Mouse (Mus musculus) forebrain, embryonic 15.5 days (tissue): ENCODE results near the gene Map2k2. TPM values are rescaled to one million over a fixed set of nuclear protein-coding genes. Genes with fewer than 3 reads are reported as not detected.

Source experiments
- ATAC-seq: fragments of 200-750 bp; cut with Nextera tagmentation; replicated peaks from 2 replicates; pipeline ENCODE4 v1.8.0; 2017; ENCODE audit warnings: mild to moderate bottlenecking, moderate TSS enrichment, moderate library complexity
- H3K27ac ChIP-seq: fragments of 300-500 bp; sonication (generic); replicated peaks from 2 replicates; pipeline ENCODE4 v1.5.1; 2015; ENCODE audit warnings: mild to moderate bottlenecking, inconsistent platforms
- H3K27me3 ChIP-seq: fragments of 300-500 bp; sonication (generic); 2 replicates; pipeline ENCODE4 v1.6.1; 2015; ENCODE audit warnings: inconsistent platforms
- H3K36me3 ChIP-seq: fragments of 300-500 bp; sonication (generic); 2 replicates; pipeline ENCODE4 v1.6.1; 2015; ENCODE audit warnings: mild to moderate bottlenecking, inconsistent platforms
- H3K4me1 ChIP-seq: fragments of 300-500 bp; sonication (generic); 2 replicates; pipeline ENCODE4 v1.6.1; 2015; ENCODE audit warnings: inconsistent platforms
- H3K4me2 ChIP-seq: fragments of 300-500 bp; sonication (generic); replicated peaks from 2 replicates; pipeline ENCODE4 v1.6.1; 2015; ENCODE audit warnings: mild to moderate bottlenecking, inconsistent platforms
- H3K4me3 ChIP-seq: fragments of 300-500 bp; sonication (generic); 2 replicates; pipeline ENCODE4 v1.5.1; 2015; ENCODE audit warnings: mild to moderate bottlenecking, inconsistent platforms
- H3K9ac ChIP-seq: fragments of 300-500 bp; sonication (generic); replicated peaks from 2 replicates; pipeline ENCODE4 v1.6.1; 2015; ENCODE audit warnings: mild to moderate bottlenecking, inconsistent platforms
- H3K9me3 ChIP-seq: fragments of 300-500 bp; sonication (generic); 2 replicates; pipeline ENCODE4 v1.6.1; 2016; ENCODE audit warnings: inconsistent platforms
- WGBS: fragments of 180-500 bp; shearing (Covaris S2); methylation state at CpG from one replicate; pipeline ENCODE4 v1.1.7; 2015; ENCODE audit warnings: mixed read lengths; 5-methylcytosine and 5-hydroxymethylcytosine counted together
- polyA plus RNA-seq: library from polyadenylated mRNA; unstranded; fragments of >200 nt; fragmentation: Nextera tagmentation; extraction: Ambion mirVana; gene quantifications from 2 replicates; pipeline ENCODE4 v1.2.1, GENCODE M21; 2015

Map2k2 gene
- polyA plus RNA-seq, 1 experiment from 2014 or later, result 229 TPM

- Histone ChIP-seq H3K27ac (peak overlapping the region; percentile 84; the same call in 1 of the 2 replicates), H3K4me1 (peaks cover 64% of the 10 kb centered on the region), H3K4me3 (peak overlapping the region; percentile 91), H3K9me3 (no peaks in the 10 kb centered on the region), H3K4me2 (peak overlapping the region; percentile 89), H3K27me3 (peaks cover 19% of the 10 kb centered on the region), H3K36me3 (peaks cover 5% of the 10 kb centered on the region), H3K9ac (peak overlapping the region; percentile 76)
- ATAC-seq, result no peak
- 60% methylated on average over 11 of the region's 11 CpGs for WGBS
Measured at GRCm38 (mm10) chr10:81138821-81139528, 33.3 kb downstream of the Map2k2 start.

GRCm38 (mm10) chr10:81139529-81139846 is 33.8 kb downstream of the Map2k2 start:
- Histone ChIP-seq H3K27ac (0 out of 2 replicates have a peak overlapping the region, but pooled peaks have one; percentile 9), H3K9ac (no peak overlapping the region), H3K4me2 (0 out of 2 replicates have a peak overlapping the region, but pooled peaks have one; percentile 89), H3K4me1 (peaks cover 64% of the 10 kb centered on the region), H3K36me3 (peaks cover 10% of the 10 kb centered on the region), H3K4me3 (0 out of 2 replicates have a peak overlapping the region, but pooled peaks have one; percentile 91), H3K27me3 (peaks cover 14% of the 10 kb centered on the region), H3K9me3 (no peaks in the 10 kb centered on the region)
- ATAC-seq, result no peak
- 81% methylated on average over 4 of the region's 4 CpGs for WGBS

- Histone ChIP-seq H3K9ac (no peak overlapping the region), H3K4me2 (no peak overlapping the region), H3K27ac (0 out of 2 replicates have a peak overlapping the region, but pooled peaks have one; percentile 9), H3K27me3 (peaks cover 9% of the 10 kb centered on the region), H3K4me3 (0 out of 2 replicates have a peak overlapping the region, but pooled peaks have one; percentile 91), H3K9me3 (no peaks in the 10 kb centered on the region), H3K36me3 (peaks cover 15% of the 10 kb centered on the region), H3K4me1 (peaks cover 62% of the 10 kb centered on the region)
- no peak for ATAC-seq
- 62% methylated on average over 8 of the region's 8 CpGs for WGBS
Measured at GRCm38 (mm10) chr10:81140005-81140404, 34.3 kb downstream of the Map2k2 start.

- peaks cover 22% of the 10 kb centered on the region for H3K36me3 ChIP-seq
- 0 out of 2 replicates have a peak overlapping the region, but pooled peaks have one; percentile 2 for H3K9ac ChIP-seq
- H3K9me3 ChIP-seq, result no peaks in the 10 kb centered on the region
- 0 out of 2 replicates have a peak, but pooled peaks cover under 1% of the 10 kb centered on the region for H3K27me3 ChIP-seq
- peaks cover 53% of the 10 kb centered on the region for H3K4me1 ChIP-seq
- H3K4me3 ChIP-seq, result no peak overlapping the region
- 75% methylated on average over 10 of the region's 10 CpGs for WGBS
- H3K27ac ChIP-seq, result no peak overlapping the region
- no peak overlapping the region; the same call in 1 of the 2 replicates for H3K4me2 ChIP-seq
- ATAC-seq, result no peak
Measured at GRCm38 (mm10) chr10:81140717-81141454, 35.2 kb downstream of the Map2k2 start.

GRCm38 (mm10) chr10:81141455-81142210 is 35.9 kb downstream of the Map2k2 start:
- no peak overlapping the region for H3K4me3 ChIP-seq
- H3K4me2 ChIP-seq, result no peak overlapping the region
- WGBS, result 86% methylated on average over 7 of the region's 7 CpGs
- no peaks in the 10 kb centered on the region for H3K27me3 ChIP-seq
- ATAC-seq, result no peak
- no peak overlapping the region for H3K27ac ChIP-seq
- no peaks in the 10 kb centered on the region for H3K9me3 ChIP-seq
- peaks cover 50% of the 10 kb centered on the region for H3K4me1 ChIP-seq
- peaks cover 30% of the 10 kb centered on the region for H3K36me3 ChIP-seq
- no peak overlapping the region for H3K9ac ChIP-seq

- H3K4me3 ChIP-seq, result no peak overlapping the region
- H3K9ac ChIP-seq, result no peak overlapping the region
- WGBS, result 71% methylated on average over 5 of the region's 5 CpGs
- H3K36me3 ChIP-seq, result peaks cover 38% of the 10 kb centered on the region
- ATAC-seq, result no peak
- no peaks in the 10 kb centered on the region for H3K9me3 ChIP-seq
- no peak overlapping the region for H3K4me2 ChIP-seq
- H3K27ac ChIP-seq, result peak overlapping the region; percentile 48
- H3K4me1 ChIP-seq, result peaks cover 50% of the 10 kb centered on the region
- H3K27me3 ChIP-seq, result no peaks in the 10 kb centered on the region
Measured at GRCm38 (mm10) chr10:81142551-81142981, 36.9 kb downstream of the Map2k2 start.

GRCm38 (mm10) chr10:81143157-81143633 is 37.5 kb downstream of the Map2k2 start:
- peaks cover 44% of the 10 kb centered on the region for H3K36me3 ChIP-seq
- no peaks in the 10 kb centered on the region for H3K27me3 ChIP-seq
- peak overlapping the region; percentile 48 for H3K27ac ChIP-seq
- ATAC-seq, result no peak
- H3K4me2 ChIP-seq, result no peak overlapping the region
- peaks cover 47% of the 10 kb centered on the region for H3K4me1 ChIP-seq
- no peaks in the 10 kb centered on the region for H3K9me3 ChIP-seq
- H3K9ac ChIP-seq, result no peak overlapping the region
- H3K4me3 ChIP-seq, result no peak overlapping the region
- 93% methylated on average over 7 of the region's 7 CpGs for WGBS

GRCm38 (mm10) chr10:81143845-81144437 is 38.2 kb downstream of the Map2k2 start:
- Histone ChIP-seq H3K27ac (no peak overlapping the region), H3K36me3 (peaks cover 51% of the 10 kb centered on the region), H3K9ac (no peak overlapping the region), H3K4me2 (no peak overlapping the region), H3K9me3 (no peaks in the 10 kb centered on the region), H3K4me1 (peaks cover 40% of the 10 kb centered on the region), H3K4me3 (no peak overlapping the region), H3K27me3 (no peaks in the 10 kb centered on the region)
- ATAC-seq, result no peak
- 95% methylated on average over 52 of the region's 52 CpGs for WGBS

GRCm38 (mm10) chr10:81144667-81145066 is 39.0 kb downstream of the Map2k2 start:
- Histone ChIP-seq H3K4me2 (no peak overlapping the region), H3K27ac (no peak overlapping the region), H3K4me3 (no peak overlapping the region), H3K9ac (no peak overlapping the region), H3K36me3 (peaks cover 59% of the 10 kb centered on the region), H3K27me3 (no peaks in the 10 kb centered on the region), H3K9me3 (no peaks in the 10 kb centered on the region), H3K4me1 (peaks cover 32% of the 10 kb centered on the region)
- 93% methylated on average over 27 of the region's 27 CpGs for WGBS
- no peak for ATAC-seq

GRCm38 (mm10) chr10:81145307-81145706 is 39.6 kb downstream of the Map2k2 start:
- H3K36me3 ChIP-seq, result peaks cover 65% of the 10 kb centered on the region
- 96% methylated on average over 6 of the region's 6 CpGs for WGBS

GRCm38 (mm10) chr10:81145778-81146177 is 40.1 kb downstream of the Map2k2 start:
- H3K36me3 ChIP-seq, result peaks cover 67% of the 10 kb centered on the region
- H3K4me1 ChIP-seq, result peaks cover 21% of the 10 kb centered on the region
- no peak for ATAC-seq
- H3K4me2 ChIP-seq, result no peak overlapping the region
- H3K9me3 ChIP-seq, result no peaks in the 10 kb centered on the region
- no peak overlapping the region for H3K4me3 ChIP-seq
- no peak overlapping the region for H3K27ac ChIP-seq
- no peak overlapping the region for H3K9ac ChIP-seq
- WGBS, result 92% methylated on average over 7 of the region's 7 CpGs
- H3K27me3 ChIP-seq, result no peaks in the 10 kb centered on the region

More at GRCm38 (mm10) chr10:81145307-81145706, 39.6 kb downstream of the Map2k2 start:
- ATAC-seq, result no peak
- Histone ChIP-seq H3K4me2 (no peak overlapping the region), H3K27me3 (no peaks in the 10 kb centered on the region), H3K4me3 (no peak overlapping the region), H3K9ac (no peak overlapping the region), H3K9me3 (no peaks in the 10 kb centered on the region), H3K27ac (no peak overlapping the region), H3K4me1 (peaks cover 26% of the 10 kb centered on the region)
